Mouse (Mus musculus): ENCODE measurements around the gene Rpa2.
"Not testable (repeated sequence)": the region's sequence is repeated elsewhere in the genome, so short reads cannot be mapped to it uniquely, and the experiment has no call there.

Rpa2 gene

GRCm38 (mm10) chr4:132760296-132760695 lies 7.8 kb upstream of the Rpa2 start:
- DNase-seq (ENCODE audit: low read depth in 1 of 2, low spot score in 2 of 2), result peak in 1 of 2 experiments; percentile 33

DNA sequence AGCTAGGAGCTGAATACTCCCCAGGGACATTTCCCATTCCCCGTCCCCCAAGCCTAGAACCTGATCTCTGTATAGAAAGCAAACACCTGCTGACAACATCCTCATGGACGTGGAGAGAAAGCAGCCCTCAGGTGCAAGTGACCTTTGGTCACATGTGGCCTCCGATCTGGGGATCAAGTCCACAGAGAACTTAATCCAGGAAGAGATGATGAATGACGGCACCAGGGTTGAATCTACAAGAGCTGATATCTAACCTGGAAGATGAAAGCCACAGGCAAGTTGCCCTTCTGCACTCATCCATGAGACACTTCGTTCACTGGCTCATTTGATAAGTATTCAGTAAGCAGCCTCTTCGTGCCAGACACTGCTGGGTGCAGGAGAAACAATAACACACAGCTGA lies 5.5 kb upstream of the Rpa2 start:
- DNase-seq (ENCODE audit: low read depth in 1 of 2, low spot score in 2 of 2), result no peak

- DNase-seq (ENCODE audit: low read depth in 1 of 2, low spot score in 2 of 2), result not testable (repeated sequence)
Observed at GRCm38 (mm10) chr4:132763125-132763524, 5.0 kb upstream of the Rpa2 start.

- no peak for DNase-seq (ENCODE audit: low read depth in 1 of 2, low spot score in 2 of 2)
Observed at GRCm38 (mm10) chr4:132771776-132772175, 3.6 kb downstream of the Rpa2 start.

GRCm38 (mm10) chr4:132774905-132775304 lies 6.8 kb downstream of the Rpa2 start:
- no peak for DNase-seq (ENCODE audit: low read depth in 1 of 2, low spot score in 2 of 2)

- DNase-seq (ENCODE audit: low read depth in 1 of 2, low spot score in 2 of 2), result peak in 1 of 2 experiments; percentile 72
Observed at GRCm38 (mm10) chr4:132776764-132777163, 8.6 kb downstream of the Rpa2 start.

GRCm38 (mm10) chr4:132778562-132779201 lies 10.6 kb downstream of the Rpa2 start:
- no peak for DNase-seq (ENCODE audit: low read depth in 1 of 2, low spot score in 2 of 2)

DNA sequence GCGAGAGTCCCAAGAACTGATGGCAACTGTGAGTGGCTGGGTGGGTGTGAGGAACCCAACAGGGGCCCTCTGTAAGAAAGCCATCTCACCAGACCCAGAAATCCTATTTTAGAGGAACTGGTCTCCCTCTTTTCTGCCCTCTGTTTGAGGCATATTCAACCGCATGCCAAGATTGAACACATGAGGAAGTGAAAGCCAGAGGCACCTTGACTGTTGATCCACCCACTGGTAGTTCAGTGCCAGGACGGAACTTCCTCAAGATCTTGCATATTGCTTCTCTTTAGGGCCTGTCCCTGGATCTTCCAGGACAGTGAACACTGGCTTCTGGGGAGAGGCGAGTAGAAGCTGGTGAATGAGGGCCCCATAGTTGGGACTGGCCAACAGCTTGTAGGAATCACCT lies 12.2 kb downstream of the Rpa2 start:
- DNase-seq (ENCODE audit: low read depth in 1 of 2, low spot score in 2 of 2), result peak; percentile 65 to 73

DNA sequence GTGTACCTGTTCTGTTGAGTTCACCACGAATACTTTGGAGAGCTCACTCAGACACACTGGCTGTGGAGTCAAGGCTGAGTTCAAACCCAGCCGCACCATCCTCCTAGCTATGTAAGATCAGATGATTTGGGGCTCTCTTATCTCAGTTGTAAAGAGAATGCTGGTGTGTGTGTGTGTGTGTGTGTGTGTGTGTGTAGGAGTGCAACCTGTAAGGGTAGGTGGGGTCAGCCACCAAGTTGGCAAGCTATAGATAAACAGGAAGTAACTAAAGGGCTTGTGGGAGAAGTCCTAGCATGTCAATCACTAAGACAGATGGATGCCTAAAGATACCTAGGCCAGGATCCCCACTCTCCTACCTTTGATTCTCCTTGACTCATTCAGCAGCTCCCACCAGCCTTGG lies 15.6 kb downstream of the Rpa2 start:
- DNase-seq (ENCODE audit: low read depth in 1 of 2, low spot score in 2 of 2), result no peak

- DNase-seq (ENCODE audit: low read depth in 1 of 2, low spot score in 2 of 2), result no peak
Observed at GRCm38 (mm10) chr4:132785228-132785627, 17.1 kb downstream of the Rpa2 start.

DNA sequence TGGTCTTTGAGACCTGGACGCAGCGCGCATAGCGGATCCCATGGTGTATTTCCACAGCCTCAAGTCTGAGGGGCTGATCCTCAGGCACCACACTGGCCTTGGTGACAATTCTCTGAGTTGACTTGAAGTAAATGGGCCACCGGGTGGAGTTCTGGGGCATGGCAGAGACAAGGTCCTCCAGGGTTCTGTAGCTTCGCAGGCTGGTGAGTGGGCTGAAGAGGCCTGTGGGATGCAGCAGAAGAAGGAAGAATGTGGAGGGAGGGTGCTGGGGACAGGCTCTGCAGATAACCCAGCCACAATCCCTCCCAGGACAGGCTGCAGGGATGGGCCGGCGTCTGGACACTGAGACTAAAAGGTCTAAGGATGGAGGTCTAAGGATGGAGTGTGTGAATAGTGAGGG lies 21.6 kb downstream of the Rpa2 start:
- DNase-seq (ENCODE audit: low read depth in 1 of 2, low spot score in 2 of 2), result no peak

DNA sequence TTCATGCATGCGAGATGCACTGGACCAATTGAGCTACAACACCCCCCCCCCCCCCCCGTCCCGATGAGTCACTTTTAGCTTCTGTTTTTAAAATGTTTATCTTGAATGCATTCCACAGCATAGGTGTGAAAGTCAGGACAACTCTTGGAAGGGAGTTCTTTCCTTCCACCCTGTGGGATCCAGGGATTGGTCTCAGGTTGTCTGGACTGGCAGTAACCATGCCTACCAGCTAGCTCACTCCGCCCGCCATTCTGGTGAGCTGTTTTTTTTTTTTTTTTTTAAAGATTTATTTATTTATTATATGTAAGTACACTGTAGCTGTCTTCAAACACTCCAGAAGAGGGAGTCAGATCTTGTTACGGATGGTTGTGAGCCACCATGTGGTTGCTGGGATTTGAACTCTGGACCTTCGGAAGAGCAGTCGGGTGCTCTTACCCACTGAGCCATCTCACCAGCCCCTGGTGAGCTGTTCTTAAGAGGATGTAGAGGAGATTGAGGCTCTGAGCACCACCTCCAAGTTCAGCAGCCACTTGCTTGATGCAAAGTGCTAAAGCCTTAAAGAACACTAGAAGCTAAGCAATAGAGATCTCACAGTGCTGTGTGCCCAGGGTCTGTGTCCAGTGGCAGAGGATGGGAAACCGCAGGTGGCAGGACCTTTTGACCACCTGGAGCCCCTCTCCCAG lies 25.3 kb downstream of the Rpa2 start:
- DNase-seq (ENCODE audit: low read depth in 1 of 2, low spot score in 2 of 2), result not testable (repeated sequence)

DNA sequence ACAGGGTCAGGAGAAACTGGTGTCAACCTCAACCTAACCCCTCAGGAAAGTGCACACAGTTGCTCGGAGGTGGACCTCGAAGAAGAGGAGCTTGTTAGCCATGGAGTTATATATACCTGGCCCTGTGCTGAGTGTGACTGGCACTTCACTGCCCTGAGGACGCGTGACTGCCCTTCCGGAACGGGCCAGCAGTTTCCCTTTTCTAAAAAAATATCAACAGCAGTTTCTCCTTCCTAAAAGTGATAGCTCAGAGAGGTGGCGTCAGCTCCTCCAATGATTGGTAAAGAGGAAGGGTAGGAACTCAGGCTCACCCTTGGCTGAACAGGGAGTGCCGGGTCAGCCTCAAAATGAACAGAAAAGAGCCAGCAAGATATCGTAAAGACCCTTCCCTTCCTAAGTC lies 25.9 kb downstream of the Rpa2 start:
- peak; percentile 33 to 54 for DNase-seq (ENCODE audit: low read depth in 1 of 2, low spot score in 2 of 2)

- DNase-seq (ENCODE audit: low read depth in 1 of 2, low spot score in 2 of 2), result peak; percentile 46 to 64
Observed at GRCm38 (mm10) chr4:132794760-132795159, 26.6 kb downstream of the Rpa2 start.

DNA sequence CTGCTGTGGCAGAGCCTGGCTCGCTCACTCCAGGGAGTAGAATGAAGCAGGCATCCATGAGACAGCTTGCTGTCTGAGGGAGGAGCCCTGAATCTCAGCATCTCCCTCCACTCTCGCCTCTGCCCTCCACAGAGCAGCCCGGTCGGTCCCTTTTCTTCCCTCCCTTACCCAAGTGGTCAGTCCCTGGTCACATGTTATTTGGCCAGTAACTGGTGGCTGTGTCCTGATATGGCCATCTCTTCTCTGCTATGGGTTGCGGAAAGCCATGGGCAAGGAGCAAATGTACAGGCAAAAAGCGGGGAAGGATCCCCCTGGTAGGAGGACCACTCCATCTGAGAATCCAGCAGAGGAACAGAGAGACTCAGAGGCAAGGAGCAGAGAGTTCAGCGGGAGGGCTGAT lies 27.0 kb downstream of the Rpa2 start:
- no peak for DNase-seq (ENCODE audit: low read depth in 1 of 2, low spot score in 2 of 2)

DNA sequence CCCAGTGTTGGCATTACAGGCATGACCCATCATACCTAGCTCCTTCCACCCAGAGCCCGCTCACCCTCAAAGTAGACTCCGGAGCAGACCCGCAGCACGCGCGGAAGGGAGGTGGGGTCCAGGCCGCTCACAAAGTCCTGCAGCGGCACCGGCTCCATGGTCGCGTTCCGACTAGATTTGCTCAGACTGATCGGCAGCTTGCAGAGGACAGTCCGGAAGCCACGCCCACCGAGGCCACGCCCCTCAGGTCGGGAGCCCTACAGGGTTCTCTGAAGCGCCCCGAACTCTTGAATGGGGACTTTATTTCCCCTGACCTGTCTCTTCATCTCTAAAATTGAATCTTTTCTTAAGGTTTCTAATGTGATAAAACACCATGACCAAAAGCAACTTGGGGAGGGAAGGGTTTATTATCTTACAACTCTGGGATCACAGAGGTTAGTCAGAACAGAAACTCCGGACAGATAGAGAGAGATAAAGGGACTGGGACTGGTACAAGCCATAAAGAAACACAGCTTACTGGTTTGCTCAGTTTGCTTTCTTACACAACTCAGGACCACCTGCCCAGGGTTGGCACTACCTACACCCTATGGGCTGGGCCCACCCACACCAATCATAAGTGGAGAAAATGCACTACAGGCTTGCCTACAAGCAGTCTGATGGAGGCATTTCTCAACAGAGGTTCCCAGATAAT lies 28.2 kb downstream of the Rpa2 start, which contains the start of gene Themis2:
Gene Themis2 (minus strand): TSS at position 192 of the 691 bp plus-strand sequence.
- peak; percentile 55 to 80 for DNase-seq (ENCODE audit: low read depth in 1 of 2, low spot score in 2 of 2)

- DNase-seq (ENCODE audit: low read depth in 1 of 2, low spot score in 2 of 2), result no peak
Observed at GRCm38 (mm10) chr4:132797461-132797860, 29.3 kb downstream of the Rpa2 start.

DNA sequence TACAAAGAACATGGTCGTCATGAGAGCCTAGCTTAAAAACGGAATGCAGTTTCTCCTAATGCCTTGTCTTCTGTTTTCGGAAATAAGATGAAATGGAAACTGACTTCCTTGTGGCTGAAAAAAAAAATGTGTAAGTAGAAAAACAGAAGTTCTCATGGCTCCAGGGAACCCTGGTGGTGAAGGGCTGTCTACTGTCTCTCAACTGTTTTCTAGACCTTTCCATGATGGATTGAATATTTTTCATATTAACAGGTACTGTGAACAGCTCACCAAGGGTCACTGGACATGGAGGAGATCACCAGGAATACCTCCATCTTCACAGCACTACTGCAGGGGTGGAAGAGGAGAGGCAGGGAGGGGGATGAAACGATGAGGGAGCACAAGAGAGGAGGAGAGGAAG lies 29.9 kb downstream of the Rpa2 start:
- DNase-seq (ENCODE audit: low read depth in 1 of 2, low spot score in 2 of 2), result no peak

GRCm38 (mm10) chr4:132798666-132799065 lies 30.5 kb downstream of the Rpa2 start:
- DNase-seq (ENCODE audit: low read depth in 1 of 2, low spot score in 2 of 2), result not testable (repeated sequence)

DNA sequence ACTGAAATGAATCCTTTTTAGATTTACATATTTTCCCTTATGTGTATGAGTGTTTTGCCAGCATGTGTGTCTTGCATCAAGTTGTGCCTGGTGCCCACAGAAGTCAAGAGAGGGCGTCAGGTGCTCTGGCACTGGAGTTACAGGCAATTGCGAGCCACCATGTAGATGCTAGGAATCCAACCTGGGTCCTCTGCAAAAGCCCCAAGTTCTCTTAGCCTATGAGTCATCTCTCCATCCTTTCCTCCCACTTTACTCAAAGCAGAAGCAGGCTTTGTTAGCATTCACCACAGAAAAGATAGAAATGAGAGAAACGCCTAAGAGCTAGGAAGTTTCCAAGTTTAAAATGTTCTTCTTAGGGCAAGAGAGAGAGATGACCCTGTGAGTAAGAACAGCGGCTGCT lies 31.7 kb downstream of the Rpa2 start:
- no peak for DNase-seq (ENCODE audit: low read depth in 1 of 2, low spot score in 2 of 2)

DNA sequence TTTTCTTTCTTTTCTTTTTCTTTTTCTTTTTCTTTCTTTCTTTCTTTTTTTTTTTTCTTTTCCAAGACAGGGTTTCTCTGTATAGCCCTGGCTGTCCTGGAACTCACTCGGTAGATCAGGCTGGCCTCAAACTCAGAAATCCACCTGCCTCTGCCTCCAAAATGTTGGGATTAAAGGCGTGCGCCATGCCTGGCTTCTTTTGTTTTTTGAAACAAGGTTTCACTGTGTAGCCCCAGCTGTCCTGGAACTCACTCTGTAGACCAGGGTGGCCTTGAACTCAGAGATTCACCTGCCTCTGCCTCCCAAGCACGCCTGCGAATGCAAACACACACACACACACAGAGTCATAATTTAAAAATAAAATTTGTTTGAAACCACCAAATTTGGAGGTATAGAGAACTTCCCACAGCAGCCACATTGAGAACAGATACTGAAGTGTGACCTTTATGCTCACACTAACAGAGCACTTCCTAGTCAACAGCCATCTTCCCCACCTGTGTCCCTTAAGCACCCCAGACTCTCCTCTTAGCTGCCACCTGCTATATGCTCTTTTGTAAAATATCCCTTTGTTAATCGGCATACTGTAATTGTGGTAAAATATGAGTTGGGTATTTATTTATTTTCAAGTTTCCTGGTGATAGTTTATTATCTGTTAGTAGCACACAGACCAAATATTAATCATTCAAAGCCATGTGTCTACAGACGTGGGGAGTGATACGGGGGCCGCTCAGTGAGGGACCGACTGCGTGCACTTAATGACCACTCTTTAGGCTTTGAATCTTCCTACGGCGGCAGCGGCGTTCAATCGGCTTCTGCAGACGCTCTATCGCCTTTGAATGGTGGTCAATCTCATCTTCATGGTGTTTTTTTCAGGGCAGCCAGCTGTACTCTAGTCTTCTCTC lies 33.3 kb downstream of the Rpa2 start:
- no peak for DNase-seq (ENCODE audit: low read depth in 1 of 2, low spot score in 2 of 2)
